Mouse (Mus musculus): ENCODE measurements around the gene Arhgef26.

Gene Arhgef26

DNA sequence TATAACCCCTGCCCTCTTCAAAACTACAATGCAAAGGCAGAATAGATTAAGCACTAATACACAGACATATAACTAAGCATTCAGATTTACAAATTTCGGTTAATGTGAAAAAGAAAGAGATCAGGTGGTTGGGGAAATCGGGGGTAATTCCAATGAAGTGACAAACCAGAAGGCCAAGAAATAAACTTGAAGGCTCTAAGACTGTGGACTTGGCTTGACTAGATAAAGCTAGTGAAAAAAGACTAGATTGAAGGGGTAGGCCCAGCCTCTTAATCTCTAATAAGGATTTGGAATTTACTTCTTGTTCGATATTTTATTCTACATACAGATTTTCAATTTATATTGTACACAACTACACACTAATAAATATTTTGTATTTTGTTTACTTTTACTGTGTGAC lies at the start of gene Arhgef26:
Gene Arhgef26, plus strand, starts transcription at position 301 of the 400 bp plus-strand sequence.
- no peak for DNase-seq

DNA sequence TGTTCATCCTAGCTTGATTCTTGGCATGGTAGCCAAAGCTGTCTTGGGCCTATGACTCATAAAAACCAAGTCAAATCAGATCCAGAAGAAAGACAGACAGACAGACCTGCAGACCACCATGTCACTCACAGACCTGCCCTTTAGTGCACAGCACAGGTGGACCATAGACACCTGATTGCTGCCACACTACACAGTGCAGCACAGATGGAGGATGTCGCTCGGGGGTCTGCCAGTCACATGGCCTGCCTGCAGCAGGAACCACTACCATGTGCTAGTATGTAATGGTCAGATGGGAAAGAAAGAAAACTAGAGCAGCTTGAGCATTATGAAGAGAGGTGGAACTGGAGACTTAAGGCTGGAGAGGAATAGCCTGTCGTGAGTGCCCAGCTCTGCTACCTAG lies 27.7 kb upstream of the Arhgef26 start:
- DNase-seq, result no peak

DNA sequence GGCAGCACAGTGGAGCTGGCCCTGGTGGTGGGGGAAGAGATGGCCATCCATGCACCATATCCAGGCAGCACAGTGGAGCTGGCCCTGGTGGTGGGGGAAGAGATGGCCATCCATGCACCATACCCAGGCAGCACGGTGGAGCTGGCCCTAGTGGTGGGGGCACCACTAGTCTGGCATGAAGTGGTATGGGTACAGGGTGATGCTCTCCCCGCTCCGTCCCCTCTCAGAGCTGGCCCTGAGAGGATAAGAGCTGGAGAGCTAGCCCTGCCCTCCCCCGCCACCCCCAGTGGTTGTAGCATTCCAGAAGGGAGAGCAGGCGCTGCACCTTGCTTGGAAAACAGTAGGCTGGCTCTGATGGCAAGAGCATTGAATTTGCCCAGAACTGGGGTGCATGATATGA lies 26.9 kb upstream of the Arhgef26 start:
- DNase-seq, result no peak

DNA sequence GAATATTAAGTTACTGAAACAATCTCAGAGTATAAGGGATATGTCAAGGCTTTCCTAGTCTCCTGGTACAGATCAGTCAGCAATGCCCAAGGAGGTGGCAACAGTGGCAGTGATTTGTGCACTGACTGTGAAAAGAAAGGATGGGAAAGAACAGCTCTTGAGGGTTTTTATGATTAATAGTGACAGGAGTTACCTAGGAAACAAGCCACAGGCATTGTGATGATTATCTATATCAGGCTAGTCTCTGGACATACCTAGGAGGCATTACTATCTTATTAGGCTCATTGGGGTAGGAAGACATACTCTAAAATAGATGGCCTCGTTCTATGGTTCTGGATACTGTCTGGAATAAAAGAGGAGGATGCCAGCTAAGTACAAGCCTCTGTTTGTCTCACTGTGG lies 13.4 kb upstream of the Arhgef26 start:
- no peak for DNase-seq

DNA sequence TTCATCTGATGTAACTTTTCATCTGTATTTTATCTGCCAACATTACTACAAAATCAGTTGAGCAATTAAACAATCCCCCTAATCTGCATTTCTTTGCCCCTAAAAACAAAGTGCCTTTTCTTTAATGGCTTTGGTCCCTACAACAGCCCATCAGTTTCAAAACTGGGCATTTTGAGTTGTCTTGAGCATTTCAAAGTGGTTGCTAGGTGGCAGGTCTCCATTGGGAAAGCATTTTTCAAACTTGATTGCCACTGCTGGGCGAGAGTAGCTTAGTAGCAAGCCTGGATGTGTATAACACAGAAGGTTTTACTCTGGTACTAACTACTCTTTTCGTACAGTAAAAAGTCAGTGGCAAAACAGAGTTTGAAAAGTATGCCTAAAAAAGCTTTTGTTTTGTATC lies 10.2 kb upstream of the Arhgef26 start:
- DNase-seq, result no peak

DNA sequence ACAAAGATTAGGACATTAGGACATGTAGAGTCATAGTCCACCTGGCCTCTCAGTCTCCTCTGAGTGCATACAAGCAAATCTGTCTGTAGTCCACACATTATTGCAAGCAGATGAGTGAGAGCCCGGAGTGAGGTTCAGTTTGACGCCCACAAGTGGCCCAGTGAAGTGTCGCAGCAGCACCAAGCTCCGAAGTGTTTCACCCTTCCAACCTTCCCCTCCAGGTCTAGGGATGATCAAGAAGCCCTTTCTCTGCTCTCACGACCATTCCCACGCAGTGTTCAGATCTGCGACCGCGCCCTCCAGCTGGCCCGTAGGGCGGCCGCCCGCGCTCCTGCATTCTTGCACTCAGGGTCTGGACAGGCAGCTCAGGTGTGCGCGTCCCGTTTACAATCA lies 313 bp downstream of the Arhgef26 start:
- DNase-seq, result no peak

DNA sequence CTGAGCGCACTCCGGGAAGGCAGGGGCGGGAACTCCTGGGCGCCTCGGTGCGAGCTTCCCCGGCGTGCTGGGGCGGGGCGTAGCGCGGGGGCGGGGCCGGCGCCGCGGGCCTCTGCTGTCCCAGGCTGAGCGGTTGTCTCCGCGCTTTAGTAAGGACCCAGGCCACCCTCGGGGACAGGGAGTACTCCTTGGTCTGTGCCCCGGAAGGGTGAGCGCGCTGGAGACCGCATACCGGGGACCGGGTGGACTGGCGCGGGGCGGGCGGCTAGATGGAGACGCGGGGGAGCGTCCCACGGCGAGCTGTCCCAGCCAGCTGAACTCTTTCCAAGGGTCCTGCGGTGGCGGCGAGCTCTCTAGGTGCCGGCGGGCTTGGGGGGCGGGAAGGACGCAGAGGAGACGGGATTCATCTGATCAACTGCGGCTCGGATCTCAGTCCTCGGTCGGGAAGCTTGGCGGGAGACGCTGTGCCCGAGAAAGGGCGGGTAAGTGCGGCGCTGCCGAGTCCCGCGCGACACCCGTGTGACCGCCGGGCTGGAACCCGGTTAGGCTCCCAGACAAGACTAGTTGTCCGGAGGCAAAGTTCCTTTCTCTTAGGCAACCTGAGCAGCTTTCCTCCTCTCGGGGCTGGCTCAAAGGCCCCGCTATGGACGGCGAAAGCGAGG lies 841 bp downstream of the Arhgef26 start:
- DNase-seq, result peak; percentile 52

DNA sequence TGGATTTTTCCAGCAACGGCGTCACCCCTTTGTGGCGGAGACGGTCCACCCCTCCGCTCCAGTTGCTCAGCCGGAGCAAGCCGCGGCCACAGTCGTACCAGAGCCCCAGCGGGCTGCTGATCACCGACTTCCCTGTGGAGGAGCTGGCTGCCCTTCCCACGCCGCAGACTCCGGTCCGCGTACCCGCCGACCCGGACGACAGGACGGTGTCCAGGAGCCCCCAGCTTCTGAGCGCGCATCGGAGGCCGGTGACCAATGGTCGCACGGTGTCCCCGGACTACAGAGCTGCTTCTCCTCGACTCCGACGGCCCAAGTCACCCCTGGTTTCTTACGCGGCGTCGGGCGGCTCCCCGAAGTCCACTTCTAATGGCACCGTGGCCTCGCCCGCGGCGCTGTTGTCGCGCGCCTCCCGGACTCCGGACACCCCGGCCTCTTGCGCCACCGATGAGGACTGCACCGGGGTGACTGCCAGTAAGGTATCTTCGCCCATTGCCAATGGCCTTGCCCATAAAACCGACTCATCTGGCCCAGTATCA lies 1.4 kb downstream of the Arhgef26 start:
- peak; percentile 9 for DNase-seq

DNA sequence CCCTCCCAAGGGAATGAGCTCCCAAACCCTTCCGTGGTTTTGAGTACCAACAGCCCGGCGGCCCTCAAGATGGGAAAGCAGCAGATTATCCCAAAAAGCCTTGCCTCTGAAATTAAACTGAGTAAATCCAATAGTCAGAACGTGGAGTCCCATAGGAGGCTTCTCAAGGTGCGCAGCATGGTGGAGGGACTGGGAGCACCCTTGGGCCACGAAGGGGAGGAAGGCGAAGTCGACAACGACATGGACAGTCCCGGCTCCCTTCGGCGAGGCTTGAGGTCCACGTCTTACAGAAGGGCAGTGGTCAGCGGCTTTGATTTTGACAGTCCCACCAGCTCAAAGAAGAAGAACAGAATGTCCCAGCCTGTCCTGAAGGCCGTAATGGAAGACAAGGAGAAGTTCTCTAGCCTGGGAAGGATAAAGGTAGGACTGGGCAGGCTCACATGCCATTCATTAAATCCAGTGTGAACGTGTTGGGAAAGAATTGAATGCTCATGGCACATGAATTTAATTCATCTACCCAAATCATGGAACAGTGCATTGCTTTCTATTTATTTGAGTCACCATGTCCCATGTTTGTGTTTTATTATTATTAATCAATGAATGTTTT lies 2.1 kb downstream of the Arhgef26 start:
- no peak for DNase-seq

DNA sequence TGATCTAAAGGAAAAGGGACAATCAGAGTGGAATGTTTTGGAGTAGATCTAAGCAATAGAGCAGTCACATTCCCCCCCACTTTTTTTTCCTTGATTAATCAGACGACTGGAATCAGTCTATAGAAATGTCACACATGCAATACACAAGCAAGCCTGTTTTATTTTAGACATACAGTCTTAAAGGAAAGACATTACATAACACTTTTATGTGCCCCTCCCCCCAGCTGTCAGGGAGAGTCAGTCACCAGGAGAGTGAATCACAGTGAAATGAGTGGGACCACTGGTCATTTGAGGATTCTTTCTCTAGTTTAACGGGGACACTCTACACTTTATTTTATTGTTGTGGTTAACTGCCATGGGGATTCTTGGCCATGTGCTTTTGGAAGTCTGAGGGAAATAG lies 2.7 kb downstream of the Arhgef26 start:
- no peak for DNase-seq

DNA sequence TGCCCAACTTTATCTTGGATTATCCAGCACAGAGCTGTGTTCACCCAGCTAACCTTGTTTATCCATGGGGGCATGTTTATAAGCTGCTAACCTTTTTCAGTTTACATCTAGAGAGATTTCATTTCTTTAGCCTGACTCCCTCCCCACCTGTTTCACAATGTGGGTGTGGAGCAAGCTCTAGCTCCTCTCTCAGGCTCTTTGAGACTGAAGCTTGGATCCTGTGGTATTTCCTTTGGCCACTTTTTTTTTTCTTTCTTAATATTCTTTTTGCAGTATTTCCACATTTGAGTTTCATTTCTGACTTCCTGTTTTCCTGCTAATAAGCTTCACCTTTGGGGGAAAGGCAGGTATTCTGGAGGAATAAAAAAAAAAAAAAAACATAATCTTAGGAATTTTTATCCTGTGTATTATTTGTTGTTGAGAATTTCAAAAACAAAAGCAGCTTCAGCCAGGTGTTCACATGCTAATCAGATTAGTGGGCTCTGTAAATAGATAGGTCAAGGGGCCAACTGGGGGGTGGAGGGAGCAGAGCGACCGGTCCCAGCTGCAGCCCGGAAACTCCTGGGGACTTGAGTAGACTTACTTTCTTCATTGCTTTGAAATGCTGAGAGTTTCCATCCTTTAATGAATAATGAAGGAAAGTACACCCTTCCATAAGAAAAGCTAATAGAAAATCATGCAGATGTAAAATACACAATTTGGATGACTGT lies 3.5 kb downstream of the Arhgef26 start:
- no peak for DNase-seq

DNA sequence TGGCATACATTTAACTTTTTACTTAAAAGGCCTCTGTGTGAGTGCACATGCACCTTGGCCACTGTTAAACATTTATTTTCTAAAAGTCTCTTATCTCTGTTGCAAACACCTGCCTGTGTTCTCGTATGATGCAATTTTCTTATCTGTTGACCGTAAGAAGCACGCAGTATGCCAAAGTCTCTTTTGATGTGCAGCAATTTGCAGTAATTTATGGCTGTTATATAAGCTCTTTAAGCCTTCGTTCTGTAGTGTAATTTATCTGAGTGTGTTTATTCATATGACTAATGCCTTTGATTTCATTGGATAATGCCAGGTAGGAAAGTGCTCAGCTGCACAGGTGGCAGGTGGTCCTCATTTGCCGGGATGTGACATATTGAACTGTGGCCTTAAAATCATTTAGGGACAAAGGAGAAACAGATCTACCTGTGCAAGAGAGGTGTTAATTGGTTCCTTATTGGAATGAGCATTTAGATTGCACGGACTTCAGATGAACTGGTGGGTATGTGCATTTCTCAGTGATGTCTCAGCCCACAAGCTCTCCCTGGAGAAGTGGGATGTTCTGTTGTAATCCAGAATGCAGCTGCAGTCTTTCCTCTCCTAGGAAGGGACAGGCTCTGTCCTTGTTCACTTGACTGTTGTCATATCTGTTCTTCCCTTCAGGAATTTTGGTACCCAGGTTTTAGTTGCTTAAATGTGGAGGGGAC lies 10.5 kb downstream of the Arhgef26 start:
- DNase-seq, result no peak

DNA sequence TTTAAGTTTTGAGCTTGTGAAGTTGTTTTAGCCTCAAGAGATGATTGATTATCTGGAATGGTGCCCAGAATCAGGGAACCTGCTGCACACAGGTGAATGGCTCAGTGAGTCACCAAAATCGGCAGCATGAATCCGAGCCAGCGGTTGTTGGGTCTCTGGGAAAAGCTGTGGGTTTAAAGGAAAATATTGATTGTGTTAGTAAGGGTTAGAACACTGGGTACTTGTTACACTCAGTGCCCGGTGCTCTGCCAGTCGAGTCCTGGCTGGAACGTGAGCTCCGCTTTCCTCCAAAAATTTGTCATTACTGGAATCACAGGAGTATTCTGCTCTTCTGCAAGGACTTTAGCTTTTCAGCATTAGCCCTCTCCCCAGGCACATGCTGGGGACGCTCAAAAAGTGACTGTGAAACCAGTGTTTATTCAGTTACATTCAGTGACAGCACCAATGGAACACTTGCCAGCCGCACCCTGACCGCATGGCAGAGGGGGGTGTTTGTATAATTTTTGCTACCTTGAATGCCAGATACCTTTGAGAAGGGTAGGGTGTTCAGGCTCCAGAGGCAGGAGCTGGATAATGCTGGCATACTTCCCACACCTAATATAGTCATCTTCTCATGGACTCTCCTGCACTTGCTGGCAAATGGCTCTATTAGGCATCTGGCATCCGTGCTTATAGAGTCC lies 11.2 kb downstream of the Arhgef26 start:
- DNase-seq, result no peak

DNA sequence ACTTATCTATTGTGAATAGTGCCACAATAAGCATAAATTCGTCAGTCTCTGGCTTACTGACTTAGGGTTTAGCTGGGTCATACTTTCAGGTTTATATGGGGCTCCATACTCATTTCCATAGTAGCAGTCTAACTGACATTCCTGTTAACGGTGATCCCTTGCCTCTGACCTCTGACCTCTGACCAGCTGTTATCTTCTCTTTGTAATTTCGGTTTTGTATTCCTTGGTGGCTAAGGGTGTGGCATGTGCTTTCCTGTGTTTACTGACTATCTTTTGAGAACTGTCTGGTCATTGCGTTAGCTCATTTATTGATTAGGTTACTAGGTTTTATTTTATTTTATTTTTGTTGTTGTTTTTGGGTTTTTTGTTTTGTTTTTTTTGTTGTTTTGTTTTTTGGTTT lies 13.9 kb downstream of the Arhgef26 start:
- no peak for DNase-seq

DNA sequence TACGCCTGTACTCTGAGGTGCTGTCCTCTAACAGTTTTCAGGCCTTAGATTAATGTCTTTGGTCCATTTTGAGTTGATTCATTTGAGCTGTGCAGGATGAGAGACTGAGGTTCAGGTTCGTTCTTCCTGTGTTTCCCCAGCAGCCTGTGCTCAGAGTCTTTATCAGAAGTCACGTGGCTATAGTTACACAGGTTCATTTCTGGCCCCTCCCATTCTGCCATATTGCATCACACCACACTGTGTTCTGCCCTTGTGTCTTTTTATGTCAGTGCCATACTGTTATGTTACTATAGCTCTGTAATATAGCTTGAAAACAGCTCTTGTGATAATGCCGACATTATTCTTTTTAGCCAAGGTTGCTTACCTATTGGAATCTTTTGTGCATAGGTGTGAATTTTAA lies 14.7 kb downstream of the Arhgef26 start:
- DNase-seq, result no peak

DNA sequence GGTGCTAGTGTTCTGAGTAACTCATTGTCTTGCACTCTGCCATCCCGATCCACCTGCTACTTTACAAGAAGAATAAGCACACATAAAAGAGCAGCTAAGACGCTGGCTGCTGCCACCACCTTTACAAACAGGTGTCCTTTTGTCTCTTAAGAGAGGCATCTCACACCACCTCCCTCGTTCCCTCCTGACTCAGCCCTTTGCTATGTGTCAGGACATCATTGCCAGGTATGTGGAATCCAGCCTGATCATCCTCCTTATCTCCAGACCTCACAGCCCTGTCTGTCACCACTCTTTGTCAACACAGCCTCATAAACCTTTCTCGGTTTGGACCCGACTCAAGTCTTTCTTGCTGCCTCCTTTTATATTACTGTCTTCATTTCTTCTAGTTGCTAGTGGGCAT lies 29.7 kb downstream of the Arhgef26 start:
- DNase-seq, result no peak

DNA sequence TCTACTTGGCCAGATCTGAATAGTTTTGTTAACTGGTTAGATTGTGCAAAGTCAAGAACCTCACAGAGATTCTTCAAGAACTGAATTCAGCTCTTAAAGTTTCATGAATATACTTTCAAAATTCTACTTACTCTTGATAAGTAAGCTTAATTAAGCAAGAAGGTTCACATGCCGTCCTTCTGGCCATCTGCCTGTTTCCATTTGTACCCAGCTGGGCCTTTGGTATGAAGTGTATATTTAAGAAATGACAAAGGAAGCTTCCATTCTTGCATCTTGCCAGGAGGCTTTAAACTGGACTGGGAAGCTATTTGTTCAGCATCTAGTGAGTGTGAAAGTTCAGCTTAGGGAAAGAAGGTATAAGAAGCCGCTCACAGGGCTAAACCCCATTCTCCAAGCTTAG lies 34.7 kb downstream of the Arhgef26 start:
- DNase-seq, result no peak

DNA sequence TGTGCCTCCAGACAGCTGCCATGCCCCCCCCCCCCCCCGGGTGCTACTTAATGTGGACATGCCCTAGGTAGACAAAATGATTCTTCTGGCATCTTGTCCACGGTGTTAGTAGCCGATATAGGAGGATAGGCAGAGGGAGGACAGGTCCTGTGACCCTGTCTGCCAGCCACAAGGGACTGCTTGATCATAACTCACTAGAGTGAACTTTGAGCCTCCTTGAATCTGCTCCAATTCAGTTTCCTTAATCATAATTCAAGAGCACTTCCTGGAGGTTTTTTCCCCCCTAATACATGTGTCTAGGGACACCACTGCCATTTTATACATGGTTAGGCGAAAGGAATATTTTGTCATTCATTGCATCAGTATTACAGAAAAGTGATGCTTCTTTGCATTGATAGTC lies 36.2 kb downstream of the Arhgef26 start:
- peak; percentile 42 for DNase-seq

DNA sequence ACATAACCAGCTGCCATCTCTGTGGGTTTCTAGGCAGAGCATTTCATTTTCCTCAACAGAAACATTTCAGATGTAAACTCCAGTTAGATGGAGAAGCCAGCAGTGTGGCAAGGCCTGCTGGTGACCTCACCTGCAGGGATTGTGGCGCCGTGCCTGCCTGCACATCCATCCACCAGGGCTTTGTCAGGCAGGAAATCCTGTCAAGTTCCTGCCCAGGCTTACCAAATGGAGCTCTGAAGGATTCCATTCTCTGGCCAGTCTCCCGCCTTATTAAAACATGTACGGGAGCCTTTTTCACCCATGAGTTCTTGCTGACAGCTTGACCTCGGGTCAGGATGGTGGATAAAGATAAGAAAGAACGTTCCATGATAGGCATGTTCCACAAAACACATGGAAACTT lies 36.7 kb downstream of the Arhgef26 start:
- DNase-seq, result peak; percentile 79

DNA sequence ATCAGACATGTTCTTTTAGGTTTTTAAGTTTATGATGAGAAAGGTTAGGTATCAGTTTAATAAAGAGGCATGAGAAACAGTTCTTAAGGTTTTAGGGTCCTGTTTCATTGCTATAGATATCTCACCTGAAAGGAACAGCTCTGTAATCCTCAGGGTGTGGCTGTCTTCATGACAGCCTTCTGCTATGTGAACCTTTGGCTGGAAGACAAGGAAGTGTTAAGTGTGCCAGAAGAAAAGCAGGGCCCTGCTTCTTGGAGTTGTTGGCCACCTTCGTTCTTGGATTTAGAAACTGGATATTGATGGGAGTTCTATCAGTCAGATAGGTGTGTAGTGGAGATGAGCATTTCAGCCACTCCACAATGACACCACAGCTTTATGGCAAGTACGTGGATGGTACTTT lies 38.6 kb downstream of the Arhgef26 start:
- DNase-seq, result no peak

DNA sequence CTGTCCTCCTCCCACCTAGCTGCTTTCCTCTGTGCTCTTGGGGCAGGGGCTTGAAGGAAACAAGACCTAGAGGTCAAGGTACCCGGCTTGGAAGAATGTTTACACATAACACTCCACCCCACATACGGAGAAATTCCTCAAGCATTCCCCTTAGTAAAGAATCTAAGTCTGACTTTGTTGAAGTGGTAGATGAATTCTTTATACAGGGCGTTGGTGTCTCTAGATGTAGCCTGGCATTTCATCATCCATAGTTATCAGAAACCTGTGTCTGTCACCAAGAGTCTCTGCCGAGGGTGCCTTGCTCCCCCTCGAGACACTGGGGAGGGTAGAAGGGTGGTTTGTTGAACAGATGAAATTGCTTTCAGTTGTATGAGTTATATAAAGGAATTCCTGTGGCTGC lies 41.8 kb downstream of the Arhgef26 start:
- DNase-seq, result no peak

DNA sequence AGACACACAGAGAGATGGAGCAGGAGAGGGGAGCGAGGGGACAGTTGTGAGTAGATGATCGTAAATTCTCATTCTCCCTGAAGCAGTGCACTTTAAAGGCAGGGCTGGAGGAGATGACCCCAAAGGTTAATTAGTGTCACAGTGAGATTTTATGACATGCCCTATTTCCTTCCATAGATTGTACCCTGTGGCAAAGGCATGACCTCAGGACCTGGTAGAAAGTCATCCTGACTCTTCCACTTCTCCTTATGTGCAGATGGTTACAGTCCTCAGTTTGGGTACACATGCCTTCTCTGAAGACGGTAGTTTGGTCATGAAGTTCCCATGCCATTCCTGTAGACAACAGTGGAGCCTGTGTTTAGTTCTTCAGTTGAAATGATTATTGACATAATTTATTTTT lies 42.3 kb downstream of the Arhgef26 start:
- DNase-seq, result no peak

DNA sequence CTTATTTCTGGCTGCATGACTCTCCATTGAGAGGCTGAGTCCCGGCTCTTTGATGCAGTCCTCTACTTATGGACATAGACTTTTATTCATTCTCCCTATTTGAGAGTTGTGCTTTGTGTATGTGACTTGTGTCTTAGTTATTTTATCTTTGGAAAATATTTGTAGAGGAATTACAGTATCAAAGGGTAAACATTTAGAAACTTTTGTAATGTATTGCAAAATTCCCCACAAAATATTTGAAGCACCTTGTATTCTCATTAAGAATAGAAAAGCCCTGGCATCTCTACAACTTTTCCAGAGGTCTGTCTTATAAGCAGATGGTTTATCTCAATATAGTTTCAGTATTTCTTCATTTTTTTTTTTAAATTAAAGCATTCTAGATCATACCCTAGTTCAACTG lies 44.7 kb downstream of the Arhgef26 start:
- DNase-seq, result no peak

Data from kidney, adult 11 months (tissue).